Mouse (Mus musculus) limb, embryonic 12.5 days (tissue): ENCODE data around the gene Abcg1. TPM values are rescaled to one million over a fixed set of nuclear protein-coding genes. Genes with fewer than 3 reads are reported as not detected.

ENCODE experiments used
- ATAC-seq: fragments of 200-750 bp; cut with Nextera tagmentation; 2 replicates; pipeline ENCODE4 v1.8.0; 2017; ENCODE audit warnings: low read depth, moderate TSS enrichment; ENCODE audit not compliant: insufficient number of reproducible peaks, insufficient read depth, low FRiP score, low TSS enrichment
- H3K27ac ChIP-seq: fragments of 300-500 bp; sonication (generic); 2 replicates; pipeline ENCODE4 v1.5.1; 2016; ENCODE audit warnings: mild to moderate bottlenecking, moderate library complexity
- H3K27me3 ChIP-seq: fragments of 300-500 bp; sonication (generic); 2 replicates; pipeline ENCODE4 v1.6.1; 2016; ENCODE audit warnings: mild to moderate bottlenecking, moderate library complexity
- H3K36me3 ChIP-seq: fragments of 300-500 bp; sonication (generic); 2 replicates; pipeline ENCODE4 v1.6.1; 2016; ENCODE audit warnings: mild to moderate bottlenecking, moderate library complexity
- H3K4me1 ChIP-seq: fragments of 300-500 bp; sonication (generic); replicated peaks from 2 replicates; pipeline ENCODE4 v1.6.1; 2016
- H3K4me2 ChIP-seq: fragments of 300-500 bp; sonication (generic); 2 replicates; pipeline ENCODE4 v1.6.1; 2016; ENCODE audit warnings: mild to moderate bottlenecking, moderate library complexity
- H3K4me3 ChIP-seq: fragments of 300-500 bp; sonication (generic); replicated peaks from 2 replicates; pipeline ENCODE4 v1.5.1; 2016; ENCODE audit warnings: mild to moderate bottlenecking
- H3K9ac ChIP-seq: fragments of 300-500 bp; sonication (generic); replicated peaks from 2 replicates; pipeline ENCODE4 v1.6.1; 2016; ENCODE audit warnings: mild to moderate bottlenecking, moderate library complexity
- H3K9me3 ChIP-seq: fragments of 300-500 bp; sonication (generic); 2 replicates; pipeline ENCODE4 v1.6.1; 2016; ENCODE audit warnings: mild to moderate bottlenecking, moderate library complexity
- whole genome bisulfite sequencing: fragments of 180-500 bp; shearing (Covaris S2); methylation state at CpG from one replicate; pipeline ENCODE4 v1.1.7; 2016; 5-methylcytosine and 5-hydroxymethylcytosine counted together
- polyA plus RNA-seq: library from polyadenylated mRNA; unstranded; fragments of >200 nt; fragmentation: Nextera tagmentation; extraction: Ambion mirVana; gene quantifications from 2 replicates; pipeline ENCODE4 v1.2.1, GENCODE M21; 2016

The Abcg1 gene
- polyA plus RNA-seq, 1 experiment from 2014 or later: 10.9 TPM

- Histone ChIP-seq H3K9ac (no peak overlapping the region), H3K4me1 (no peaks in the 10 kb centered on the region), H3K9me3 (no peaks in the 10 kb centered on the region), H3K27me3 (0 out of 2 replicates have a peak, but pooled peaks cover 6% of the 10 kb centered on the region), H3K27ac (no peak overlapping the region), H3K4me2 (no peak overlapping the region), H3K36me3 (no peaks in the 10 kb centered on the region), H3K4me3 (no peak overlapping the region)
- no peak for ATAC-seq
- 70% methylated on average over 15 of the region's 15 CpGs for WGBS
Observed at GRCm38 (mm10) chr17:31133776-31134175, 76.3 kb downstream of the Abcg1 start.

- H3K4me2 ChIP-seq: no peak overlapping the region
- H3K9ac ChIP-seq: no peak overlapping the region
- H3K4me3 ChIP-seq: no peak overlapping the region
- no peaks in the 10 kb centered on the region for H3K9me3 ChIP-seq
- no peak overlapping the region for H3K27ac ChIP-seq
- 73% methylated on average over 6 of the region's 6 CpGs for WGBS
- no peaks in the 10 kb centered on the region for H3K4me1 ChIP-seq
- no peak for ATAC-seq
- H3K36me3 ChIP-seq: no peaks in the 10 kb centered on the region
- 0 out of 2 replicates have a peak, but pooled peaks cover 6% of the 10 kb centered on the region for H3K27me3 ChIP-seq
Observed at GRCm38 (mm10) chr17:31134913-31135312, 77.4 kb downstream of the Abcg1 start.

- H3K4me1 ChIP-seq: no peaks in the 10 kb centered on the region
- 31% methylated on average over 3 of the region's 3 CpGs for WGBS
- H3K27ac ChIP-seq: no peak overlapping the region
- 0 out of 2 replicates have a peak, but pooled peaks cover under 1% of the 10 kb centered on the region for H3K27me3 ChIP-seq
- no peak overlapping the region for H3K4me2 ChIP-seq
- ATAC-seq: no peak
- no peaks in the 10 kb centered on the region for H3K9me3 ChIP-seq
- H3K4me3 ChIP-seq: no peak overlapping the region
- no peaks in the 10 kb centered on the region for H3K36me3 ChIP-seq
- no peak overlapping the region for H3K9ac ChIP-seq
Observed at GRCm38 (mm10) chr17:31136291-31136690, 78.8 kb downstream of the Abcg1 start.

GRCm38 (mm10) chr17:31136821-31137220, 79.3 kb downstream of the Abcg1 start:
- H3K9me3 ChIP-seq: no peaks in the 10 kb centered on the region
- no peaks in the 10 kb centered on the region for H3K36me3 ChIP-seq
- ATAC-seq: no peak
- H3K4me3 ChIP-seq: no peak overlapping the region
- no peaks in the 10 kb centered on the region for H3K27me3 ChIP-seq
- no peaks in the 10 kb centered on the region for H3K4me1 ChIP-seq
- no peak overlapping the region for H3K27ac ChIP-seq
- H3K9ac ChIP-seq: no peak overlapping the region
- 82% methylated on average over 1 of the region's 1 CpGs for WGBS
- no peak overlapping the region for H3K4me2 ChIP-seq

- 15% methylated on average over 5 of the region's 5 CpGs for WGBS
Observed at GRCm38 (mm10) chr17:31138398-31138797, 80.9 kb downstream of the Abcg1 start.

GRCm38 (mm10) chr17:31142116-31142515, 84.6 kb downstream of the Abcg1 start:
- H3K4me3 ChIP-seq: no peak overlapping the region
- ATAC-seq: no peak
- H3K4me2 ChIP-seq: no peak overlapping the region
- no peaks in the 10 kb centered on the region for H3K4me1 ChIP-seq
- H3K27ac ChIP-seq: no peak overlapping the region
- H3K9ac ChIP-seq: no peak overlapping the region
- WGBS: 92% methylated on average over 7 of the region's 7 CpGs
- H3K36me3 ChIP-seq: no peaks in the 10 kb centered on the region
- peaks cover 7% of the 10 kb centered on the region; the same call in 1 of the 2 replicates for H3K27me3 ChIP-seq
- no peaks in the 10 kb centered on the region for H3K9me3 ChIP-seq

More at GRCm38 (mm10) chr17:31138398-31138797, 80.9 kb downstream of the Abcg1 start:
- H3K36me3 ChIP-seq: no peaks in the 10 kb centered on the region
- ATAC-seq: no peak
- no peak overlapping the region for H3K9ac ChIP-seq
- H3K9me3 ChIP-seq: no peaks in the 10 kb centered on the region
- no peak overlapping the region for H3K27ac ChIP-seq
- H3K4me2 ChIP-seq: no peak overlapping the region
- no peaks in the 10 kb centered on the region for H3K27me3 ChIP-seq
- no peaks in the 10 kb centered on the region for H3K4me1 ChIP-seq
- H3K4me3 ChIP-seq: no peak overlapping the region

GRCm38 (mm10) chr17:31144040-31145037, 86.9 kb downstream of the Abcg1 start, which contains the start of gene Tff2:
Gene Tff2 (minus strand): TSS chr17:31144282.
- 68% methylated on average over 15 of the region's 15 CpGs for WGBS
- no peak within 1 kb of the TSS for H3K4me3 ChIP-seq
- no peak for ATAC-seq
- peaks cover 8% of the 10 kb centered on the region; the same call in 1 of the 2 replicates for H3K27me3 ChIP-seq
- no peak within 1 kb of the TSS for H3K9ac ChIP-seq
- H3K9me3 ChIP-seq: 0 out of 2 replicates have a peak, but pooled peaks cover 5% of the 10 kb centered on the region
- no peak within 1 kb of the TSS for H3K27ac ChIP-seq
- H3K4me1 ChIP-seq: no peaks in the 10 kb centered on the region
- H3K36me3 ChIP-seq: no peaks in the 10 kb centered on the region
- H3K4me2 ChIP-seq: no peak within 1 kb of the TSS

- Histone ChIP-seq H3K4me3 (no peak overlapping the region), H3K4me2 (no peak overlapping the region), H3K4me1 (no peaks in the 10 kb centered on the region), H3K27ac (no peak overlapping the region), H3K9me3 (0 out of 2 replicates have a peak, but pooled peaks cover 5% of the 10 kb centered on the region), H3K9ac (no peak overlapping the region), H3K36me3 (no peaks in the 10 kb centered on the region), H3K27me3 (peaks cover 8% of the 10 kb centered on the region; the same call in 1 of the 2 replicates)
- no peak for ATAC-seq
- WGBS: 81% methylated on average over 9 of the region's 9 CpGs
Observed at GRCm38 (mm10) chr17:31145998-31146397, 88.5 kb downstream of the Abcg1 start.

- Histone ChIP-seq H3K27me3 (no peaks in the 10 kb centered on the region), H3K4me1 (no peaks in the 10 kb centered on the region), H3K9ac (no peak overlapping the region), H3K9me3 (0 out of 2 replicates have a peak, but pooled peaks cover 5% of the 10 kb centered on the region), H3K4me2 (no peak overlapping the region), H3K4me3 (no peak overlapping the region), H3K36me3 (no peaks in the 10 kb centered on the region), H3K27ac (no peak overlapping the region)
- no peak for ATAC-seq
- WGBS: 64% methylated on average over 5 of the region's 5 CpGs
Observed at GRCm38 (mm10) chr17:31152512-31152911, 95.0 kb downstream of the Abcg1 start.

- Histone ChIP-seq H3K4me1 (no peaks in the 10 kb centered on the region), H3K4me3 (no peak overlapping the region), H3K4me2 (no peak overlapping the region), H3K27me3 (no peaks in the 10 kb centered on the region), H3K36me3 (no peaks in the 10 kb centered on the region), H3K9me3 (0 out of 2 replicates have a peak, but pooled peaks cover 5% of the 10 kb centered on the region), H3K27ac (no peak overlapping the region), H3K9ac (no peak overlapping the region)
- WGBS: 83% methylated on average over 9 of the region's 9 CpGs
- no peak for ATAC-seq
Observed at GRCm38 (mm10) chr17:31152966-31153499, 95.6 kb downstream of the Abcg1 start.

GRCm38 (mm10) chr17:31153785-31154184, 96.3 kb downstream of the Abcg1 start:
- no peak overlapping the region for H3K27ac ChIP-seq
- no peaks in the 10 kb centered on the region for H3K27me3 ChIP-seq
- no peak for ATAC-seq
- 0 out of 2 replicates have a peak, but pooled peaks cover 5% of the 10 kb centered on the region for H3K9me3 ChIP-seq
- no peak overlapping the region for H3K9ac ChIP-seq
- H3K4me2 ChIP-seq: no peak overlapping the region
- no peaks in the 10 kb centered on the region for H3K4me1 ChIP-seq
- 75% methylated on average over 8 of the region's 8 CpGs for WGBS
- H3K36me3 ChIP-seq: no peaks in the 10 kb centered on the region
- no peak overlapping the region for H3K4me3 ChIP-seq
